Mouse (Mus musculus) heart, postnatal 14 days (tissue): ENCODE results near the gene Pcsk2. TPM values are rescaled to one million over a fixed set of nuclear protein-coding genes. Genes with fewer than 3 reads are reported as not detected.

Experiments used
- DNase-seq, 2 experiments: peaks; one replicate each; pipeline ENCODE4 v3.0.0; 2021 to 2022
- intact Hi-C: fragments of 180-260 bp; cut with DNase I; formaldehyde crosslinking; loops from one replicate; pipeline ENCODE4 v1.15.1; 2025
- total RNA-seq, 2 experiments: library from RNA; stranded (reverse); gene quantifications; 2 replicates each; pipeline ENCODE4 v1.2.3; 2021

The Pcsk2 gene
- total RNA-seq, 2 experiments from 2014 or later: not detected

DNA sequence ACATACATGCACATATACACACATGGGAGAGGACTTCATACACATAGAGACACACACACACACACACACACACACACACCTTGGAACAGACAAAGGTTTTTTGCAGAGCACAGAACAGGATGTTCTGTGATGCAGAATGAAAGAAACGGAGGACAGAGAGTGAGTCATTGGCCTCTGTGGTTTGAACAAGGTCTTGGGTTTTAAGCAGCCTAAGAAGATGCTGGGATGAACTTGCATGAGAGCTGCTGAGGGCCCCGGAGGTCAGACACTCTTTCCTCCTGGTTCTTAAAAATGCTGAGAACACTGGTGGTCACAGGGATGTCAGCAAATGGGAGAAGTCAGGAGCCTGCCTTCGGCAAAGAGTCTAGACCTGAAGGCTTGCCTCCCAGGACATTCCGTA is 178.1 kb downstream of the Pcsk2 start:
- DNase-seq: no peak
- intact Hi-C loops: no loop called here

DNA sequence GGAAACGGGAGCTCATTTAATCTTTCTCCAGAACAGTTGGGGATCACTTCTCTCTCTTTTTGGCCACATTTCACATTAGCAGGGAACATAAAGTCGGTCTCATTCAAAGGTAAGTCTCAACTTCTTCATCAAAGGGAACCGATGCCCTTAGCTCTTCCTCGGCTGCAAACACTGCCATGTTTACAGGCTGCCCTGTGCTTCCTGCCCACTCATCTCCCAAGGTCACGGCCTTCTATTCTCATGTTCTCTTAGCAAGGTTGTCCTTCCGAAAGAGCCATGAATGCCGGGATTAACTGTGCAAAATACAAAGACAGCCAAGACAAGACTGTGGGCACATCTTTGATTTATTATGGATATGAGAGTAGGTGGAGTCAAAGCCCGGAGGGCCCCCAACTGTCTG is 178.8 kb downstream of the Pcsk2 start:
- no peak for DNase-seq
- intact Hi-C loops: no loop called here

DNA sequence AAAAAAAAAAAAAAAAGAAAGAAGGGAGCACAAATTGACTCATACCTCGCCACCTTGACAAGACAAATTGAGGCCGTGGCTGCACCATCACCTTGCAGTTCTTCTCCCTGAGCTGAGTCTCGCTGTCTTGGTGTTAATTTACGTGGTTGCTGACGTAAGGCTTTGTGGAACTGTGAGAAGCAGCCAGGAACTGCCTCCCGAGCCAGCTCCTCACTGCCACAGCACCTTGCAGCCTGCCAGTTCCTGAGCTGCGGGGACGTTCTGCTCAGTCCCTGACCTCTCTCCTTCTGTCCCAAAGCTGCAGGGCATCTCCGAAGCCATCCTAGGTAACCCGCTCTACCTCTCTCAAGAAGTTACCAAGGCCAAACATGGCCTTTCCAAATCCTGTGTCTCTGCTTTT is 186.5 kb downstream of the Pcsk2 start:
- intact Hi-C loops: no loop called here
- no peak for DNase-seq

DNA sequence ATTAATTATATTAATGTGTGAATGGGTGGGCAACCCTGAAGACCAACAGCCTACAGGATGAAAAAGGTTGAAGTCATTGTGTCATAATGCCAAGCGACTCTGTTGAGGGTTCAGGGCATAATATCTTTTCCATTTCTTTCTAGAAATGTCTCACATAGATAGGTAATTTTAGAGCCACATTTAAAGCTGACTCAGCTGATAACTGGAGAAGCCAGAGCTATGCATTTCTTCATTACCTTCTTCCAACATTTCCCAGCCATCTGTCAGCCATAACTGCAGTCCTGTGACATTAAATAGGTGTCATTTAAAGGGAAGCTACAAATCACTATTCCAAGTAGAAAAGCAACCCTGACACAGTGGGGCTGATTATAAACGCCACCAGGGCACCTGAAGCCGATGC is 189.5 kb downstream of the Pcsk2 start:
- intact Hi-C loops: no loop called here
- no peak for DNase-seq

DNA sequence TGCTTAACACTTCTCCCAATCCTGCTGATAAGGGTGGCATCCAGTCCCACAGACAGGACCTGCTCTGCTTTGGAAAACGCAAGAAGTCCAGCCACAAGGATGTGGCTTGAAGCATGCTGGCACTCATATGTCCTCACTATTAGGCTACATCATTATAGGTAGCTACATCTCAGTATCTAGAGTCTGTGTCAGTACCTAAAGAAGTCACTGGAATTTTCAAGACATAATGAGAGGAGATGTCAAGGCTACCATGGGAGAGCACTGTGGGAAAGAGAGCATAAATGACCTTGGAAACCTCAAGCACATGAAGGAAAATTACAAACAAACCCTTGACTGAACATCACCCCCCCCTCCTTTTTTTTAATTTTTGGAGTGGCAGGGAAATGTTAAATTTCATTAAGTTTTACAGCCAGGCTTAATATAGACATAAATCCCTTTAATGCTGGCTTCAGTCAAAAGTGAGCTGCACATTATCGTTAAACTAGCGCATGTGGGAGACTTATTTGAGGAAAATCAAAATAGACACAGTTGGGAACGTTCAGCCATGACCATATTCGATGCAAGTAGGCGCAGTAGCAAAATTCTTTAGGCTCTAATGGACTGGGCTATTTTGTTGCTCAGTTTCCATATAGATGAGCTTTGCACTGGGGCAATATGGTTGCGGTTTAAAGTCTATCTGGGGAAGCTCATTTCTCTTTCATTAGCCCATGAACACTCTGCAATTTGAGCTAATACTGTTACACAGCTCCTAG is 193.7 kb downstream of the Pcsk2 start:
- DNase-seq: no peak
- intact Hi-C loops: no loop called here

DNA sequence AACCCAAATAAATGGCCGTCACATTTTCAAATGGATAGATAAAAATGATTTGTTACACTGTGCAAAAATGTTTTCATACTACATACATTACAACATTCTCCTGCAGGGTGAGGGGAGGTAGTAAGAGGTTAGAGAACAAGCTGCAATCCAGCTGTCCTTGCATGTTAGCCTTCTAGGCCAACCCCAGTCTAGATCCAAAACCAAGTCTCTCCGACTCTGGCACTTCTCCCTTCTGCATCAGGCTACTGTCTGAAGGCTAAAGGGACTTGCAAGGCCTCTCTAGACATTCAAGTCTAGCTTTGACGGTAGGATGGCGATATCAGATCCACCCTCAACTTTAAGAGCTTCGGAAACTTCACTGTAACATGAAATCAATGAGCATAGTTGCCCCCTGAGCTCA is 196.5 kb downstream of the Pcsk2 start:
- no peak for DNase-seq
- intact Hi-C loops: no loop called here

DNA sequence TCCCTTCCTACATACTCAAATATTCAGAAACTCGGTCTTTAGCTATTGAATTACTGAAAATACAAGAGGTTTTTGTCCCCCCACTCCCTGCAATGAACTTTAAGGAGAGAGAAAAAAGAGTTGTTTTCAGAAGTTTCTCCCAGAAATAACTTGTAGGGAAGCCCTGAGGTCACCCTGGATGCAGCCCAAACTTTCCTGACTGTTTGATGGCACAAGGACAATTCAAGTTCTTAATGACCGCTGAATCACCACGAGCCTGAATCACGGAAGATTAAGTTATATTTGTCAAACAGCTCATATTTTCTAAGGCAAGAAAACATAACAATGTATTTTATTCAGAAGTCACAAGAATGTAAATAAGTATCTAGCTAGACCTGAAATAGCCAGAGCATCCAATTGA is 197.1 kb downstream of the Pcsk2 start:
- intact Hi-C loops: no loop called here
- no peak for DNase-seq

DNA sequence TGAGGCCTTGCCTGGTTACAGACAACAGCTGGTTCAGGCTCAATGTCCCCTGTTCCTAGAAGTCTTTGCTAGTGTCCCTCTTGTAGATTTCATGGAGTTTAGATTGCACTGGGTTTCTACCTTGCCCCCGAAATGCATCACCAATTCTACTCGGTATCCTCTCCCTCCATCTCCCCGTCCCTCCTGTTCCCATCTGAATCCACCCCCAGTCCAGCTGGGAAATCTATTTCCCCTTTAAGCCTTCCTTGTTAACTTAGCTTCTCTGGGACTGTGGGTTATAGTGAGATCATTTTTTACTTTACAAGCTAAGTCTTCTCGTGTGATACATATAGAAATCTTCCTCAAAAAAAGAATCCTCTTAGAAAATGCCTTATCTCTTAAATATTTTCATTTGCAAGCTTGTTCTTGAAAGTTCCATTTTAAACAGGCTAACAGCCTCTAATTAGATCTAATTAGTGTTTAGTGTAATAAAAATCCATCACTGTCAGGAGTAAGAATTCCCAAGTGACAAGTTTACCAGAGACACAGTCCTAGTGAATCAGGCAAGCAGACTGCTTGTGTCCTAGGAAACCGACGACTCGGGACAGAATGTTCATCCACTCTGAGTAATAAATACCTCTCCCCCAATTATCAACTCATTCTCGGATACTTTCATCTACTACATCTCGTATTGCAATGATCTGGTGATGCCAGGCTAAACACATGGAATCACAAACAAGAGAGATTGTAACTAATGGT is 206.3 kb downstream of the Pcsk2 start:
- intact Hi-C loops: no loop called here
- no peak for DNase-seq

DNA sequence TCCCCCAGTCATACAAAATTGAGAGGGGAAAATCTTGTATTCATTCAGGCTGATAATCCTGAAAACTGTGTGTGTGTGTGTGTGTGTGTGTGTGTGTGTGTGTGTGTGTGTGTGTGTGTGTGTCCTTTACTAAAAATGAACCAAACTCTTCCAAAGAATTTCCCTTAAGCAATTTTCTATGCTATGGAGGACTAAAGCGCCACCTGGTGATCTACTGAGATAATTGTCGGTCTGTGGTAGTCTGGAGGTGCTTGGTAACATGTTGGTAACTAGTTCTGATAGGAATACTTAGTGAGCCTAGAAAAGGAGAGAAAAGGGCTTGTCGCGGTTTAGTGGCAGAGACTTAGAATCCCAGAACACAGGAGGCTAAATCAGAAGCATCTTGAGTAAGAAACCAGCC is 230.5 kb downstream of the Pcsk2 start:
- peak in 1 of 2 experiments; percentile 22 for DNase-seq
- intact Hi-C loops: loop anchor here (2.0 kb wide), 1 partner anchor 664 kb away; no protein-coding TSS in a partner anchor

DNA sequence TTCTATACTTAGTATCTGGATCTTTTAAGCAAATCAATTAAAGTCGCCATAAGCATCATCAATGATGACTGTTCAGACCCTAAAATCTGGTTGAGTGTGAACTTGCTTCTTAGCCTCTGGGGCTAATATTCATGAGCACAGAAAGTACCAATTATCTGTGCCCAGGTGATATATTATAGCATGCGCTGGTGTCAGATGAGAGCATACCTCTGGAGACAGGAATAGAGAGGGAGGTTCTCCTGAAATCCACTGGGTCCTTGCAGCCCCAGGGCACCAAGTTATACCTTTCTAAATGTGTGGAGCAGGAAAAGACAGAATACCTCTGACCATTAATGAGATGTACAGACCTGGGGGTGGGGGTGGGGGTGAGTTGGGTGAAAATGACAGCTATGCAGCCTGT is 234.4 kb downstream of the Pcsk2 start:
- DNase-seq: no peak
- intact Hi-C loops: no loop called here

DNA sequence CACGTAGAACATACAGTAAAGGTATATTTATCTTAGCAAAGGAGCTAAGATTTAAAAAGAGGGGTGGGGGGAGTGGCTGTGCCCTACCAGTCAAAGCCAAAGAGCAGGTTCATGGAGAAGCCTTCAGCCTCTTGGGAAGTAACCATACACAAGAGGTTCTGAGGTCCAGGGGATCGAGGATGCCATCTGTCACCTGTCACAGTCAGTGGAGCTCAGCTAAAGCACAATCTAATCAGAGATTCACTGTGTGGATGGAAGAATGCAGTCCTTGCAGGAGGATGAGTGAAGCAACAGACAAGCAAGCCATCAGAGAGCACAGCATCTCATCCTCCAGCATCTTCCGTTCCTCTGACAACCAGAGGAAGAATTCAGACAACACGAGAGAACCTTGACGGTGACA is 244.0 kb downstream of the Pcsk2 start:
- intact Hi-C loops: no loop called here
- DNase-seq: no peak

DNA sequence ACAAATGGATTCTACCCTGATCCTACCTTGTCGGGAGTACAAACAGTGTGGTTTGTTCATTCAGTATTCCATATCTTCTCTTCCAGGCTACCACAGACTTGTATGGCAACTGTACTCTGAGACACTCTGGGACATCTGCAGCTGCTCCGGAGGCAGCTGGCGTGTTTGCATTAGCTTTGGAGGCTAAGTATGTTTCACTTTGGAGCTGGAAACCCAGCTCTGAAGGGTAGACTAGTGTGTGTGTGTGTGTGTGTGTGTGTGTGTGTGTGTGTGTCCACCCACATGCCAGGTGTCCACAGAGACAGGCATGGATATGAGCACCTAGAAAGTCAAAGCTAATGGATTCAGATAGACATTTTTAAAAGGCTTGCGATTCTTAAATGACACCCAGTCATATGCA is 249.9 kb downstream of the Pcsk2 start:
- intact Hi-C loops: no loop called here
- no peak for DNase-seq

DNA sequence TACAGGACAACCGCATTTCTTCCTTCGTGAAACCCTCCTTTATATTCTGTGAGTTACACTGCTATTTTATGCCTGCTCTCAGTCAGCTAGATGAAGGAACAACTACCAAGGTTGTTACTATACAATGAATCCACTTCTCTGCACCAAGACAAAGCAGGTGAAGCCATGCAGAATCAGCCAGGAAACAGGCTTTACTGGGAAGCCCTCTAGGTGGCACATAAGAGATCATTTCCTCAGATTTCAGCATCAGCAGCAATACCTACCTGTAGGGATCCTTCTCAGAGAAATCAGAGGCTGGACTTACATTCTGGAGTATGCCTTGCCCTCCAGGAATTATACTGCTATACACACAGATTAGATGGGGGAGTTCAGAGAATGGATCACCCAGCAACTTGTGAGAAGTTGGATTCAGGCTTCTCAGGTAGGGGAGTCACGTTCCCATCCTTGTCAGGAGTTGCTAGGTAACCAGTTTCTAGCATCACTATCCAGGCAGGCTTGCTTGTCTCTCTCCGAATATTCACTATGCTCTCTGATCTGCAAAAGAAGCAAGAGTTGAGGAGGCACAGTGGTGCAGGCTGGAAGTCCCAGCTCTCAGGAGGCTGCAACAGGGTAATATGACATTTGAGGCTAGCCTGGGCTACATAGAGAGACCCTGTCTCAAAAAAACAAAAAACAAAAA is 250.5 kb downstream of the Pcsk2 start:
- DNase-seq: no peak
- intact Hi-C loops: no loop called here

DNA sequence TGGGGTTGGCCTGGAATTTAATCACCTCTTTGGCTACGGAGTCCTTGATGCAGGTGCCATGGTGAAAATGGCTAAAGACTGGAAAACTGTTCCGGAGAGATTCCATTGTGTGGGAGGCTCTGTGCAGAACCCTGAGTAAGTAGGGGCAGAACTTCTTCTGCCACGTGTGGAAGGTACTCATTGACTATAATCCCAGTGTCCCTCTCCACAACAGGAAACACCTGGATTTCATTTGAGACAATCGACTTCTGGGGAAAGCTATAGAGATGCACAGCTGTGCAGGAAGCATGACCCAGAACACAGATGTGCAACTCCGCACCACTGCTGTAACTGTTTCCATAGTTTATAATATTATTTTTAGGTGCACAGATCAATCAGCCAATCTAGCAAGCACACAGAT is 255.1 kb downstream of the Pcsk2 start:
- intact Hi-C loops: no loop called here
- no peak for DNase-seq

DNA sequence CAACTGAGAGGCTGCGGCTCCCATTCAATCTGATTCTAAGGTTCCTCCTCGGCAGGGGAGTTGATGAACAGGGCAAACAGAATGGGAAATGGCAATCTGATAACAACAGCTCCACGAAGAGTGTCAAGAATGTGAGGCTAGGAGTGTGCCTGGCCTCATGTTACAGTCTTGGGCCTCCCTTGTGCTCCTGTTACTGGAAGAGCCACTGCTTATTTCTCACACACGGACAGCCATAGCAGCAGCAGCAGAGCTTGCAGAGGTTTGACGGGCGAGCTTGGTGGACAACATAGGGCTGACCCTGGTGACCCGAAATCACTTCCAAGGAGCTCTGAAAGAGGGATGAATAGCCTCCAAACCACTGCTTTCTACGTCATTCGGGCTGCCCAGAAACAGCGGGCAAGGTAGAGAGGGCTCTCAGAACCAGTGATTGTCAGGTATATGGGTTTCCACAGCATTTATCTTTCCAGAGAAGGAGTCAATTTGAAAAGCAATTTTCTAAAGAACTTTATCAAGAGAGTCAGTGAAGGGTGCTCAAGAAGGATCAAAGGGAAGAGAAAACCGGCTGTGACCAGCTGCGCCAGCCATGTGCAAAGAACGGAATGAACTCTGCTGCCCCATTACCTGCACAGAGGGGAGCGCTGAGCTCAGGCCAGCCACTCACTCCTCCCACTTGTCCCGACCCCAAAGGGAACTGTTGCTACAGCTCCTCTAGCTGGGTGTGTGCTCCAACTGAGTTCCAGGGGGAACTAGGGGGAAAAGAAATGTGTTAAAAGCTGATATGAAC is 260.4 kb downstream of the Pcsk2 start:
- intact Hi-C loops: no loop called here
- no peak for DNase-seq

DNA sequence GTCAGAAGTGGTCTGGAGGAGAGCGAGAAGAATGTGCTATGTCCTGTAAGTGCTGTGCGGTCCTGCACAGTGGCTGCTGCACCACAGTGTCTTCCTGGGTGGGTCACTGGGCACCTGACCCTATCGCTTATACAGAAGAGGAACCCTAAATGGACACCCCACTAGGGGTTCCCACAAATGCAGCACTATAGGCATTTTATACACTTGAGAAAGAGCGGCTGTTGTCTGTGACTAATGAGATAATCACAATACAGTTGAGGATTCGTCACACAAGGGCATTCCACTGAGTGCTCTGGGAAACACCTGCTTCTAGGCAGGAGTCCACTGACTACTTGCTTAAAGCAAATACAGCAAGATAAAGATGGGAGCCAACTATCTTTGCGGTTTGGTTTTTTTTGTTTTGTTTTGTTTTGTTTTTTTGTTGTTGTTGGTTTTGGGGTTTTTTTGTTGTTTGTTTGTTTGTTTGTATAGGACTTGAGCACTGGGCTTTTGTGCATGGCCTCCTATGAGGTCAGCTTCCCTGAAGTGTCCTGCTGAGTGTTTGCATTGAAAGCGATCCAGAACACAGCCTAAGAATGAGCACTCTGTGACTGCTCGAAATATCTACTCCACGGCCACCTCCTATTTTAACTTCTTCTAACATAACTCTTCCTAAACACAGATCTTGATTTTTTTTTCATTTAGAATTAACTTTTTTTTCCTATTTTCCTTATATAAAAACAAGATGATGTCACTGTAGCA is 261.1 kb downstream of the Pcsk2 start:
- intact Hi-C loops: no loop called here
- DNase-seq: no peak

DNA sequence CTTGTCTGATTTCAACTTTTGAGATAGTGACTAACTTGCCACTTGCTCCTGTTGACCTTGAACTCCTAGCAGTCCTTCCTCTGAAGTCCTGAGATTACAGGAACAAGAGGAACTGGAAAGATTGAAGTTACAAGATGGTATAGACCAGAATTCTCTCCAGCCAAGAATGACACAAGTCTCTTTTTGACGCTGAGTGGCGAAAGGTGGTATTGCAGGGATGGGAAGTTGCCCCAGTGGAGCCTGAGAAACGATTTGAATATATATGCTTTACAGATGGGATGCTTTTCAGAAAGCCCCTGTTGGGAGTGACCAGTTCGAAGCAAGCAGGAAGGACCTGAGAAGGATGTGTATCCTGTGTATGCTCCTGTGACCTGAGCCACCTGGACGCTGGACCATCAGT is 262.8 kb downstream of the Pcsk2 start:
- no peak for DNase-seq
- intact Hi-C loops: no loop called here

DNA sequence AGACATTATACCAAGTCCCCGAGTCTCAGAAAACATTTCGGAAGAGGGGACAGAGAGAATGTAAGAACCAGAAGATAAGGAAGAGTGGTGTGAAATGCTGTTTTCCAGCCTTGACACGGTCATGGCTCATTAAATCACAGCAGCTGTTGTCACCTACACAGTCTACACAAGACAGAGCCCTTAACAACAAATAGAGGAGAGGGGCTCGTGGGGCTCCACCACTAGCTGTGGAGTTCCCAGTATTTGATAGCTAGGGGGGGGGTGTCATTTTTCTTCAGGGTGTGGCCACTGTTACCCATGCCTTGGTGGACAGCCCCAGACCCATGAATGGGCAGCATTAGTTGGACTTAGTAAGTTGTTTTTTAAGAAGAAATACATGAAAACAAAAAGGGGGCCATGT is 266.3 kb downstream of the Pcsk2 start:
- intact Hi-C loops: no loop called here
- DNase-seq: no peak

DNA sequence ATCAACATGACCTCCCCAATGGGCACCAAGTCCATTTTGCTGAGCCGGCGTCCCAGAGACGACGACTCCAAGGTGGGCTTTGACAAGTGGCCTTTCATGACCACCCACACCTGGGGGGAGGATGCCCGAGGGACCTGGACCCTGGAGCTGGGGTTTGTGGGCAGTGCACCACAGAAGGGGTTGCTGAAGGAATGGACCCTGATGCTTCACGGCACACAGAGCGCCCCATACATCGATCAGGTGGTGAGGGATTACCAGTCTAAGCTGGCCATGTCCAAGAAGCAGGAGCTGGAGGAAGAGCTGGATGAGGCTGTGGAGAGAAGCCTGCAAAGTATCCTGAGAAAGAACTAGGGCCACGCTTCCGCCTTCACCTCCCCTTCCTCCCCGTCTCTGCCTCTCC is 267.5 kb downstream of the Pcsk2 start:
- intact Hi-C loops: no loop called here

DNA sequence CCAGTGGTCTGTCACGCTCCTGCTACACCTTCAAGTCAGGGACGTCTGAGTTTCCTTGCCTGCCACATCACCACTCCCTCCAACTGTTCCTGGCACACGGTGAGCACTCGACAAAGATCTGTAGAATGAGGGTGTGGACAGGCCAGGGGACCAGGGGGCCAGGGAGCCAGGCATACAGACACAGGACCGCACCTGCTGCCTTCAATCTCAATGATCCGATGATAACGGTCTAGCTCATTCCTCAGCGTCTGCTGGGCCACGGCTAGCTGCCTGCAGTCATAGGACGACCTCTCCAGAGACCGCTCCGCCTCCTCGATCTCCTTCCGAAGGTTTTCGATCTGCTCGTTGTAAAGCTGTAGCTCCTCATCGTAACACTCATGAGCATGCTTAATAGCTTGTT is 285.7 kb downstream of the Pcsk2 start:
- intact Hi-C loops: no loop called here
- DNase-seq: no peak

More for the DNA sequence above, 267.5 kb downstream of the Pcsk2 start:
- DNase-seq: no peak
